Mouse (Mus musculus) limb, embryonic 11.5 days (tissue): ENCODE data around the gene Rbms3. TPM values are rescaled to one million over a fixed set of nuclear protein-coding genes. Genes with fewer than 3 reads are reported as not detected.

Source experiments
- ATAC-seq: fragments of 200-750 bp; cut with Nextera tagmentation; 2 replicates; pipeline ENCODE4 v1.8.0; 2017; ENCODE audit warnings: low read depth; ENCODE audit not compliant: insufficient number of reproducible peaks, low FRiP score, low TSS enrichment
- DNase-seq: peaks from one replicate; pipeline ENCODE4 v3.0.0-alpha.2; 2015; ENCODE audit warnings: low spot score
- H3K27ac ChIP-seq: fragments of 300-500 bp; sonication (generic); replicated peaks from 2 replicates; pipeline ENCODE4 v1.5.1; 2014; ENCODE audit warnings: low read depth, mild to moderate bottlenecking, low read length
- H3K27me3 ChIP-seq: fragments of 300-500 bp; sonication (generic); 2 replicates; pipeline ENCODE4 v1.6.1; 2014; ENCODE audit warnings: mild to moderate bottlenecking, low read length, mixed read lengths; ENCODE audit not compliant: control insufficient read depth, insufficient read depth
- H3K36me3 ChIP-seq: fragments of 300-500 bp; sonication (generic); 2 replicates; pipeline ENCODE4 v1.6.1; 2014; ENCODE audit warnings: mild to moderate bottlenecking, low read length, moderate library complexity, mixed read lengths; ENCODE audit not compliant: control insufficient read depth, insufficient read depth
- H3K4me1 ChIP-seq: fragments of 300-500 bp; sonication (generic); 2 replicates; pipeline ENCODE4 v1.6.1; 2014; ENCODE audit warnings: low read length, mixed read lengths; ENCODE audit not compliant: control insufficient read depth, insufficient read depth
- H3K4me2 ChIP-seq: fragments of 300-500 bp; sonication (generic); 2 replicates; pipeline ENCODE4 v1.6.1; 2014; ENCODE audit warnings: low read depth, mild to moderate bottlenecking, moderate library complexity; ENCODE audit not compliant: severe bottlenecking
- H3K4me3 ChIP-seq: fragments of 300-500 bp; sonication (generic); 2 replicates; pipeline ENCODE4 v1.5.1; 2014; ENCODE audit warnings: low read depth, low read length
- H3K9ac ChIP-seq: fragments of 300-500 bp; sonication (generic); 2 replicates; pipeline ENCODE4 v1.6.1; 2014; ENCODE audit warnings: mild to moderate bottlenecking, low read length
- H3K9me3 ChIP-seq: fragments of 300-500 bp; sonication (generic); 2 replicates; pipeline ENCODE4 v1.6.1; 2016; ENCODE audit warnings: low read length; ENCODE audit not compliant: control insufficient read depth
- WGBS: fragments of 180-500 bp; shearing (Covaris S2); extraction: QIAGEN DNeasy Blood & Tissue Kit; methylation state at CpG from one replicate; pipeline ENCODE4 v1.1.7; 2014; 5-methylcytosine and 5-hydroxymethylcytosine counted together
- polyA plus RNA-seq: library from polyadenylated mRNA; unstranded; fragments of >200 nt; fragmentation: Nextera tagmentation; extraction: Ambion mirVana; gene quantifications from 2 replicates; pipeline ENCODE4 v1.2.1, GENCODE M21; 2014

Rbms3 gene
- polyA plus RNA-seq, 1 experiment from 2014 or later = 51.9 TPM

- ATAC-seq = no peak
- no peaks in the 10 kb centered on the region for H3K27me3 ChIP-seq
These were observed 268.3 kb downstream of the Rbms3 start for GRCm38 (mm10) chr9:117361431-117361830.

GRCm38 (mm10) chr9:117356764-117357442 is 272.8 kb downstream of the Rbms3 start:
- peak; percentile 49 for DNase-seq
- Histone ChIP-seq H3K36me3 (no peaks in the 10 kb centered on the region), H3K9ac (no peak overlapping the region), H3K4me1 (0 out of 2 replicates have a peak, but pooled peaks cover 4% of the 10 kb centered on the region), H3K4me2 (no peak overlapping the region), H3K4me3 (no peak overlapping the region), H3K27me3 (no peaks in the 10 kb centered on the region), H3K27ac (no peak overlapping the region), H3K9me3 (no peaks in the 10 kb centered on the region)
- 38% methylated on average over 9 of the region's 9 CpGs for WGBS
- no peak for ATAC-seq

More at GRCm38 (mm10) chr9:117361431-117361830, 268.3 kb downstream of the Rbms3 start:
- DNase-seq = no peak
- no peaks in the 10 kb centered on the region for H3K36me3 ChIP-seq
- H3K9me3 ChIP-seq = no peaks in the 10 kb centered on the region
- 70% methylated on average over 5 of the region's 5 CpGs for WGBS
- H3K4me2 ChIP-seq = no peak overlapping the region
- no peak overlapping the region for H3K9ac ChIP-seq
- H3K4me1 ChIP-seq = peaks cover 8% of the 10 kb centered on the region; the same call in 1 of the 2 replicates
- H3K27ac ChIP-seq = no peak overlapping the region
- no peak overlapping the region for H3K4me3 ChIP-seq

GRCm38 (mm10) chr9:117355501-117355900 is 274.2 kb downstream of the Rbms3 start:
- H3K9me3 ChIP-seq = no peaks in the 10 kb centered on the region
- WGBS = 69% methylated on average over 5 of the region's 5 CpGs

GRCm38 (mm10) chr9:117342336-117342735 is 287.4 kb downstream of the Rbms3 start:
- H3K4me3 ChIP-seq = no peak overlapping the region
- H3K4me2 ChIP-seq = no peak overlapping the region
- H3K27ac ChIP-seq = no peak overlapping the region
- H3K4me1 ChIP-seq = no peaks in the 10 kb centered on the region
- H3K36me3 ChIP-seq = no peaks in the 10 kb centered on the region
- ATAC-seq (no peak), DNase-seq (no peak)
- H3K9ac ChIP-seq = no peak overlapping the region
- 88% methylated on average over 4 of the region's 4 CpGs for whole genome bisulfite sequencing
- no peaks in the 10 kb centered on the region for H3K9me3 ChIP-seq
- no peaks in the 10 kb centered on the region for H3K27me3 ChIP-seq

More at GRCm38 (mm10) chr9:117355501-117355900, 274.2 kb downstream of the Rbms3 start:
- no peak overlapping the region for H3K9ac ChIP-seq
- H3K36me3 ChIP-seq = no peaks in the 10 kb centered on the region
- H3K27ac ChIP-seq = no peak overlapping the region
- ATAC-seq = no peak
- no peaks in the 10 kb centered on the region for H3K27me3 ChIP-seq
- no peak for DNase-seq
- no peak overlapping the region for H3K4me3 ChIP-seq
- H3K4me2 ChIP-seq = no peak overlapping the region
- 0 out of 2 replicates have a peak, but pooled peaks cover 4% of the 10 kb centered on the region for H3K4me1 ChIP-seq

GRCm38 (mm10) chr9:117330681-117331080 is 299.0 kb downstream of the Rbms3 start:
- Histone ChIP-seq H3K4me1 (no peaks in the 10 kb centered on the region), H3K9me3 (no peaks in the 10 kb centered on the region), H3K4me2 (no peak overlapping the region), H3K9ac (no peak overlapping the region), H3K36me3 (no peaks in the 10 kb centered on the region), H3K4me3 (no peak overlapping the region), H3K27ac (no peak overlapping the region), H3K27me3 (no peaks in the 10 kb centered on the region)
- ATAC-seq (no peak), DNase-seq (no peak)
- WGBS = 89% methylated on average over 5 of the region's 5 CpGs

GRCm38 (mm10) chr9:117319271-117319670 is 310.4 kb downstream of the Rbms3 start:
- no peak for DNase-seq
- 89% methylated on average over 3 of the region's 3 CpGs for WGBS
- H3K9ac ChIP-seq = no peak overlapping the region
- H3K9me3 ChIP-seq = no peaks in the 10 kb centered on the region
- no peak for ATAC-seq
- no peaks in the 10 kb centered on the region for H3K36me3 ChIP-seq
- no peak overlapping the region for H3K4me3 ChIP-seq
- peaks cover 9% of the 10 kb centered on the region; the same call in 1 of the 2 replicates for H3K4me1 ChIP-seq
- H3K27ac ChIP-seq = no peak overlapping the region; the same call in 1 of the 2 replicates
- H3K4me2 ChIP-seq = no peak overlapping the region
- H3K27me3 ChIP-seq = no peaks in the 10 kb centered on the region

- Histone ChIP-seq H3K4me1 (peaks cover 9% of the 10 kb centered on the region; the same call in 1 of the 2 replicates), H3K4me3 (no peak overlapping the region), H3K9ac (no peak overlapping the region), H3K4me2 (no peak overlapping the region), H3K27ac (no peak overlapping the region), H3K36me3 (no peaks in the 10 kb centered on the region), H3K27me3 (no peaks in the 10 kb centered on the region), H3K9me3 (no peaks in the 10 kb centered on the region)
- DNase-seq (peak; percentile 27), ATAC-seq (no peak)
- 33% methylated on average over 4 of the region's 4 CpGs for WGBS
These were observed 311.3 kb downstream of the Rbms3 start for GRCm38 (mm10) chr9:117318461-117318860.

GRCm38 (mm10) chr9:117317251-117317650 is 312.5 kb downstream of the Rbms3 start:
- WGBS = 93% methylated on average over 7 of the region's 7 CpGs
- no peaks in the 10 kb centered on the region for H3K27me3 ChIP-seq

More at GRCm38 (mm10) chr9:117317251-117317650, 312.5 kb downstream of the Rbms3 start:
- Histone ChIP-seq H3K9me3 (no peaks in the 10 kb centered on the region), H3K4me3 (no peak overlapping the region), H3K4me1 (peaks cover 9% of the 10 kb centered on the region; the same call in 1 of the 2 replicates), H3K27ac (no peak overlapping the region), H3K9ac (no peak overlapping the region), H3K36me3 (no peaks in the 10 kb centered on the region), H3K4me2 (no peak overlapping the region)
- ATAC-seq (no peak), DNase-seq (no peak)
